Mouse (Mus musculus): ENCODE results near the gene Gm20518.
A peak's percentile ranks its signal among the peaks of the same experiment; 100 is the strongest.

Gene Gm20518

DNA sequence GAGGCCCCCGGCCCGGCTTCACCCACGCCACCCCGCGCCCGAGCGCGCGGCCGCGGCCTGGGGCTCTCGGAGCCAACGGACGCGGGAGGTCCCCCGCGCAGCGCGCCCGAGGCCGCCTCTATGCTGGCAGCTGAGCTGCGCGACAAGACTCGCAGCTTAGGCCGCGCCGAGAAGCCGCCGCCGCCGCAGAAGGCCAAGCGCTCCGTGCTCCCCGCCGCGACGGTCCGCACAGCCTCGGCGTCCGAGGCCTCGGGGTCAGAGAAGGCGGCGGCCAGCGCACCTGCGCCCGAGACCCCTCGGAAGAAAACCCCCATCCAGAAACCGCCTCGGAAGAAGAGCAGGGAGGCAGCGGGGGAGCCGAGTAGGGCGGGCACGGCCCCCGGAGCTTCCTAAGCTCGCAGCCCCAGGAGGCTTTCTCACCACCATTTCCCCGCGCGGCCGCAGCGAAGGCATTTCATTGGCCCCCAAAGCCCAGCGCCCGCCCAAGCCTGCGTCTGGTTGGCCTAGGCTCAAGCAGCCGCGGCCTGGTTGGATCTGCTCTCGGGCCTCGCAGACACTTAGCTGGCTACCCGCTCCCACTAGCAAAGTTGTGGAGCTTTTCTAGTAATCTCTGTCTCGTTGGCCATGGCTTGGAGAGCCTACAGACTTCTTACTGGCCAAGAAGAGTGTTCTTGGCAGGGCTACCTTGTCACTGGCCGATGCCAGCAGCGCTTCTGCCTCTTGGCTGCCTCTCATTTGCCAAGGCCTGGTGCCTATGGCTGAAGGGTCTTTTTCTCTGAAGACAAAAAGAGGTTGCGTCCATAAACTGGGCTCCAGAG lies 84.1 kb downstream of the Gm20518 start:
- peak; percentile 87 for DNase-seq (ENCODE audit: low read depth, low spot score)

DNA sequence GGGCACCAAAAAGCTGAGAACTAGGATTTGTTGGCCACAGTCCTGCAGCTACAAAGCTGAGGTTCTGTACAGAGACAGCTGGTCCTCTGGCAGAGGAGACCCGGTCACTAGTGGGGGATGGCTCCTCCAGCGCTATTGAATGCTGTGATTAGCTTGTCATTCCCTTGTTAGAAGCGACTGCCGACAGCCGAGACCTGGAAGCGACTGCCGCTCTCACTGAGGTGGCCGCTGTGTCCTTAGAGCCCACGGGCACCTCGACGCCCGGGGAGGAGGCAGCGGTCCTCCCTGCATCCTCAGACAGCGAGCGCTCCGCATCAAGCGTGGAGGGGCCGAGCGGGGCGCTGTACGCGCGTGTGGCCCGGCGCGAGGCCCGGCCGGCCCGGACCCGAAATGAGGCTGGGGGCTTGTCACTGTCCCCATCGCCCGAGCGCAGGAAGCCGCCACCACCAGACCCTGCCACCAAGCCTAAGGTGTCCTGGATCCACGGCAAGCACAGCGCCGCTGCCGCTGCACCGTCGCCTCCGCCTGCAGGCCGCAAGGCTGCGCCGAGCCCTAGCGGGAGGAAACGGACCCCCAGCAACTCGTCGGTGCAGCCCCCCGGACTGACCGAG lies 84.8 kb downstream of the Gm20518 start:
- no peak for DNase-seq (ENCODE audit: low read depth, low spot score)

DNA sequence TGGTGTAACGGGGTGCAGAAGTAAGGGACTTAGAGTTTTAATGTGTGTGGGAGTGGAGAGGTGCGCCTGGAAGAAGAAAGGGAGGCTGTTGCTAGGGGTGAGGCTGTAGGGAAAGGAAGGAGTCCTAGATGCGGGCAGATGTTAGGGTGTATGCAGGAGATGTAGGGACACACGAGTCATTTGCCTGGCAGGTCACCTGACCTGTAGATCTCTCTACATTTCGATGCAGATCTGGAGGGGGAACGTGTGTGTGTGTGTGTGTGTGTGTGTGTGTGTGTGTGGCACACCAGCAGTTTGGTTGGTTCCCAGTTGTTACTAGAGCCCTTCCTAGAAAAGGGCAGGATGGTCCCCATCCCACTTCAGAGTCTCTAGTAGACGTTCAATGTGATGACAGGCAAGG lies 86.5 kb downstream of the Gm20518 start:
- no peak for DNase-seq (ENCODE audit: low read depth, low spot score)

DNA sequence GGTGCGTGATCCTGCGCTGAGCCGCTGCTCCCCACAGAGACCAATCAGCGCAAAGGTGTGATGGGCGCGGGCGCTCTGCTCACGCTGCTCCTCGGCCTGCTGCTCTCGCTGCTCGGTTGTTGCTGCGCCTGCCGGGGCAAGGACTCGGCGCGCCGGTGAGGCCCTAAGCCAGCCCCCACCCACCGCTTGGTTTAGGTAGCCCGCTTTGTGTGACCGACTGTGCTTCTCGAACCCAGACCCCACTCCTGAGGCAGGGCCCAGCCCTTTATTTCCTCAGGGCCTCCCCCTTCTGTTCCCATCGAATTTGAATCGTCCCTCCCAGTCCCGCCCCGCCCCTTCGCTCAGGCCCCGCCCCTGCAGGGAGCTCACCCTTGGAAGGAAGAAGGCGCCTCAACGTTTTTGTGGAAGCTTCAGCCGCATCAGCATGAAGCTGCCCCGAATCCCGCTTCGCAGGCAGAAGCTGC lies 87.0 kb downstream of the Gm20518 start:
- peak; percentile 54 for DNase-seq (ENCODE audit: low read depth, low spot score)

DNA sequence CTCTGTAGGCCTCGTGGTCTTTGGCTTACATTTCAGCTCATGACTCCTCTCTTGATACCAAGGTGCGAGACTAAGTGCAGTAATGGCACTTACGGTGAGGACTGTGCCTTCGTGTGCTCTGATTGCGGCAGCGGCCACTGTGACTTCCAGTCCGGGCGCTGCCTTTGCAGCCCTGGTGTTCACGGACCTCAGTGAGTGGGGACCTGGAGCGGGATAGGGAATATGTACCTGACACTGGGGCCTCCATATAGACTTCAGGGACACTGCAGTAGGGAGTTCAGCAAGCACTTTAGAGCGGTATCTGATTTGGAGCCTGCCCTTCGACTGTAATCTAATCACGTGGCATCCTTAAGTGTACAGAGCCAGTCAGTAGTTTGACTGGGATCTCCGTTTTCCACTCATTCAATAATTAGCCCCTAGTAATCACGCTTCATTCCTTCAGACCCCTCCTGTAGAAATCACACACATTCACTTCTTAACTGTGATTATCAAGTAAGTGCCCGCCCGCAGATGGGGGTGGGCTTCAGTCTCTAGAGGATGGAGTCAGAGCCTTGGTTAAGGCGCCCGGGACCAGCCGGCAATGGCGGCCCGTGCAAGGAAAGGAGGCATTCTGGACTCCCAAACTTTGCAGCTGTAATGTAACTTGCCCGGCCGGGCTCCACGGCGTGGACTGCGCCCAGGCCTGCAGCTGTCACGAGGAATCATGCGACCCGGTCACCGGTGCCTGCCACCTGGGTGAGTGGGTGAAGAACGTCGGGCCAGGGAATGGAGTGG lies 87.6 kb downstream of the Gm20518 start:
- no peak for DNase-seq (ENCODE audit: low read depth, low spot score)

DNA sequence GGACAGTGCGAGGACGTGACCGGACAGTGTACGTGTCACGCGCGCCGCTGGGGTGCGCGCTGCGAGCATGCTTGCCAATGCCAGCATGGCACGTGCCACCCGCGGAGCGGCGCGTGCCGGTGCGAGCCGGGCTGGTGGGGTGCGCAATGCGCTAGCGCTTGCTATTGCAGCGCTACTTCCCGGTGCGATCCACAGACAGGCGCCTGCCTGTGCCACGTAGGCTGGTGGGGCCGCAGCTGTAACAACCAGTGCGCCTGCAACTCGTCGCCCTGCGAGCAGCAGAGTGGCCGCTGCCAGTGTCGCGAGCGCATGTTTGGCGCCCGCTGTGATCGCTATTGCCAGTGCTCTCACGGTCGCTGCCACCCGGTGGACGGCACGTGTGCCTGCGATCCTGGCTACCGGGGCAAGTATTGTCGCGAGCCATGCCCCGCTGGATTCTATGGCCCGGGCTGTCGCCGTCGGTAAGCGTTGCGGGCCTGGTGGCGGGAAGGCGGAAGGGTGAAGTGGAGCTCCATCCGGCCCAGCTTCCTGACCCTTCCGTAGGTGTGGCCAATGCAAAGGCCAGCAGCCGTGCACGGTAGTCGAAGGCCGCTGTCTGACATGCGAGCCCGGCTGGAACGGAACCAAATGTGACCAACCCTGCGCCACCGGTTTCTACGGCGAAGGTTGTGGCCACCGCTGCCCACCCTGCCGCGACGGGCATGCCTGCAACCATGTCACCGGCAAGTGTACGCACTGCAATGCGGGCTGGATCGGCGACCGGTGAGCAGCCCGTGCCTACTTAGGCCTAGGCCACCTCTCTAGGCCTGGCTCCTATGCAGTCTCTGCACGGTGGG lies 88.4 kb downstream of the Gm20518 start:
- DNase-seq (ENCODE audit: low read depth, low spot score) = no peak

DNA sequence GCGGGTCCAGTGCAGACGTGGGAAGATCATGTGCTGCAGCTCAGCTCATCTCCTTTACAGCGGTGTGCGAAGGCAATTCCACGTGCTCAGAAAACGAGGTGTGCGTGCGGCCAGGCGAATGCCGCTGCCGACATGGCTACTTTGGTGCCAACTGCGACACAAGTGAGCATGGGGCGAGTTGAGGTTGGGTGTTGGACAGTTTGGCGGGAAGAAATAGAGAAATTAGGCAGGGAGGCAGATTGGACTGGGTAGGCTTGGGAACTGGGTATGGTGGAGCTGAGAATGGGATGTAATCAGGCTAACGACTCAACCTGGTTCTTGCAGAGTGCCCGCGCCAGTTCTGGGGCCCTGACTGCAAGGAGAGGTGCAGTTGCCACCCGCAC lies 89.0 kb downstream of the Gm20518 start:
- DNase-seq (ENCODE audit: low read depth, low spot score) = no peak

DNA sequence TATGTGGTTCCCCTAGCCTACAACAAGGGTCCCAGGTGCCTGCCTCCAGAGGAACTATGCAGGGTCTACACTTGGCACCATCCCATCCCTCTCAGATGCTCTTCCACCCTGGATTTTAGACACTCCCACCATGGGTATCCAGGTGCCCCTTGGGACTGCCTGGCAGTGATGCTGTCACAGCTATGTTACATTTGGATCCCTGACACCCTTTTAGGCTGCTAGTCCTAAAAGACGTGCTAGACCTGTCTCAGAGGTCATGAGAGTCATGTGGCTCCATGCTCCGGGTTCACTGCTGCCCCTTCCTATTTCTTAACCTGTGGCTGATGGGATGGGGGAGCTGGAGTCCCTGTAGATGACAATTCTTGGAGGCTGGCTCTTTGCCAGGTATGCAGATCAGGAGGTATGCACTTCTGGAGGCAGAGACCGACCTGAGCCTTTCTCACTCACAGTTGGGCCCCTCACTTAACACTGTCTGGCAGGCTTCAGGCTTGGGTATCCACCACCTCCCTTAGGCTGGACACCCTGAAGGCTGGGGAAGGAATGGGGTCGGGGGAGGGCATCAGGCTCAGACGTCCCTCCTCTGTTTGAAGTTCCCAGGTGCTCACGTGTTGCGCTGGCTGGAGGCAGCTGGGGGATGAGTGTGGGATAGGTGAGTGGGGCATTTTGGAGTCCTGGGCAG lies 89.6 kb downstream of the Gm20518 start:
- no peak for DNase-seq (ENCODE audit: low read depth, low spot score)

DNA sequence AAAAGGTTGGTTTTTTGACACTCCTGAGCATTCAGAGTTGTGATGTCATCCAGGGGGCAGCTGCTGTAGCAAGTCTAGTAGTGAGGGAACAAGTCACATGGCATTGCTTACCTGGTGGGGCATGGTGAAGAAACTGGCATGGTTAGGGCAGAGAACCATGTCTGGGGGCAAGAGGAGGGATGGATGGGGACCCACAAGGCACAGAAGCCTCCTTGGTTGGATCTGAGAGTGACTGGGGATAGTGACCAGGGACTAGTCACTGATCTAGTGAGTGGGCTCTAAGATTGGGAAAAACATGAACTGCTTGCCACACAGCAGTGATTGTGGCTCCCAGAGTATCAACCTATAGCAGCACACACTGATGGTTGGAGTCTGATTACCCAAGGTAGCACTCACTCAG lies 91.9 kb downstream of the Gm20518 start:
- DNase-seq (ENCODE audit: low read depth, low spot score) = no peak

DNA sequence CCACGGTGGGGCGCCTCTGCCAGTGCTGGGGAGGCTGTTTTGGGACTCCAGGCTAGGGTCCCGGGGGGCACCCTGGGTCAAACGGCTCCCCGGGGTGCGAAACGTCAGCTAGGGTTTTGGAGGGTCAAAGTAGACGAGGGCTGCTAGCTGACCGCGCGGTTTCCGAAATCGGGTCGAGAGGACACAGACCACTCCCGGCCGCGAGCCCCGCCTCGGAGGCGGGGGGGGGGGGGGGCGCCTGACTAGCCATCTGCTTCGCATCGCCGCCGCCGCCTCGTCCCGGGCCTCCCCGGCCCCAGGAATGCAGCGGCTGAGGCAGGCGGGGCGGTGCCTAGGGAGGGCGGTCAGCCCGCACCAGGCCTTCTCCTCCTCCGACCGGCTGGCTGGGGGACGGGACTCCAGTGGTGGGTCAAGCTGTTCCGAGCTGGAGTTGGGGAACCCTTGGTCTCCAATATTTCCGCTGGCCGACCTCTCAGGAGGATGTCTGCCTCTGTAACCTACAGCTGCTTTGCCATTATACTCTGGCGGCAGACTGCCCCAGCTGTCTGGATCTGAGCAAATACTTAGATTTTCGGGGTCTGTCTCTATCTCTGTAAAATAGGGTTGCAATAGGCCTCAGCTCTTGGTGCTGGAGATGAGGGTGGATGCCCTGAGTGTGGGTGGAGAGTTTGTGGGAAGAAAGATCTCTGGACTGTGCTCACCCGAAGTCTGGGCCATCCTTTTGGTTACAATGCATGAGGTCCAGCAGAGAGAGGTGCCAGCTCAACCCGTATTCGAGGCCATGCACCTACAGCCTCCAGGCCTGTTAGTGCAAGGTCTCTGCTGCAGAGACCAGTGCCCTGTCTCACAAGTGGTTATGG lies 92.9 kb downstream of the Gm20518 start:
- DNase-seq (ENCODE audit: low read depth, low spot score) = peak; percentile 47

DNA sequence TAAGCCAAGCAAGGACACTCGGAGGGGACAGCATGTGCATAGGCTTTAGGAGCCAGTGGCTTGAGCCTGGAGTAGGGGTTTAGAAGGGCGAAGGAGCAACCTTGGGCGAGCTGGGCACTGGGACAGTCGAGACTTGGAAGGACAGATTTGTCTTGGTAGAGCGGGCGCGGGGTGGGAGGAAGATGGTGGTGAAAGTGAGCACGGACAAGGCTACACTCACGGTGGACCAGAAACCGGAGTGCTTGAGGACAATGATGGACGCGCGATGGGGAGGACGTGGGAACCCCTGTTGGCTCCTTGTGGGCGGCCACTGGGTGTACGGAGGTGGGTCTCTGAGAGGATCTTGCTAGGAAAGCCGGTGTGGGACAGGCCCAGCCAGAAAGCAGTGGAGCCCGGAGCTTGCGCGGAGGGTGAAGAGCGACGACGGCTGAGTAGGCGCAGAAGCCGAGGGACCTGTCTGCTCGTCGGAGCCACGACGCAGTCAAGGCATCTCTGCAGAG lies 93.6 kb downstream of the Gm20518 start:
- peak; percentile 46 for DNase-seq (ENCODE audit: low read depth, low spot score)

DNA sequence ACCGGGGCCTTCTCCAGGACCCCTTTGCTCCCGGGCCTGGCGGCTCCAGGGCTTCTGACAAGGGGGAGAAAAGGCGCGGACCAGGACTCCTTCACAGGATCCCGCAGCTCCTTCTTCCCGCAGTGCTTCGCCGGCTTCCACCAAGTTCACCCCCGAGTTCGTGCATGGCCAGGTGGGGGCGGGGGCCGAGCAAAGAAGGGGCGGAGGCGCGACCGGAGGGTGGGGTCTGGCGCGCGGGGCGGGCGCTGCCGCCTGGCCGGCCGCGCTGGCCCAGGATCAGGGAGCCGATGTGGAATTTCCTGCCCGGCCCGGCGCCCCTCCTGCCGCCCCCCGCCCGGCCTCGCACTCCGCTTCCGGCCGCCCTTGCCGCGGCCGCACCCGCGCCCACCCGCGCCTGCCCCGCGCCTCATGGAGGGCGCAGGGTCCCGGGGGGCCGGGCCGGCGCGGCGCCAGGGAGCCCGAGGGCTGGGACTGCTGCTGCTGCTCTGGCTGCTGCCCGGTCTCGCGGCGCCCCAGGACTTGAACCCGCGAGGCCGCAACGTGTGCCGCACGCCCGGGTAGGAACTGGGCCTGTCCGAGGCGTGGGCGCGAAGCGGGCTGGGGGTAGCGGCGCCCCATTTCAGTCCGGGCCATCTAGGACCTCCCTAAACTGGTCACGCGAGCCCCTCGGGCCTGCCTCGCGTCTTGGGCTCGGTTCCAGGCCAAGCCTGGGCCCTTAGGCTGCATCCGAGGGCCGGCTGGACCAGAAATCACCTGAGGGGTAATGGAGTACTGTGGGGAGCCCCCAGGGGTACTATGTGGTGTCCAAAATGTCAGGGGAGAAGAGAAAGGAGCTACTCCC lies 94.3 kb downstream of the Gm20518 start, which contains the start of gene Scarf2:
Gene Scarf2 (plus strand): TSS at position 312 of the 841 bp plus-strand sequence.
- DNase-seq (ENCODE audit: low read depth, low spot score) = peak; percentile 71

DNA sequence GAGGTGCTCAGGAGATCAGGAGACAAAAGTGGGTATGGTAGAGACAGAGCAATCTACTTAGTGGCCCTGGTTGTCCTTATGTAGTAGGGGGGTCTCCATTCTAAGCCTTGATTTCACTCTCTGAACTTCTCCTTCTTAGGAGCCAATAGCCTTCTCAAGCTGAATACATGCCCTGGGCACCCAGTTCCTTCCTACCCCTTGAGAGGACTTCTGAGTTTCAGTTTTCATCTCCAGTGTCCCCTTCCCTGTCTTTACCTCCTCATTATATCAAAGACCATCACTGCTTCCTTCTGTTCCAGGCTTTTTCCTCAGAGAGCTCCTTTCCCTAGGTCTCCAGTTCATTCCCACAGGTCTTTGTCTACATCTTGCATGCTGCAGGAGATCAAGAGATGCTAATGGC lies 95.0 kb downstream of the Gm20518 start:
- DNase-seq (ENCODE audit: low read depth, low spot score) = no peak

DNA sequence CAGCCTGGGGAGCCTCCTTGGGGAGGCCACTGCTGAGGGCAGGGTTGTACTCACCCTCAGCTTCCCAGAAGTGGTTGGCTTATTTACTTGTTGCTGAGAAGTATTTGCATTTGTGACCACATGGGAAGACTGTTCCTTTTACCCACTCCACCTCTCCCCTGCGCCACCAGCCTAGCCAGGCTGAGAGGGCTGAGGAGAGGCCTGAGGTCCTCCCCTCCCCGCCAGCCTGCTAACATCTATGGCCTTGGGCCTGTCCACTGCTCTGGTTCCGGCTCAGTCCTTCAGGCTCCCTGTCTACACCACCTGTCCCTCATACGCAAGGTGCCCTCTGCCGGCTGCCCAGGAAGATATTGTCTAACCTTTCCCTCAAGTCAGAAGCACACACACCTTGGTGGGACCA lies 95.8 kb downstream of the Gm20518 start:
- DNase-seq (ENCODE audit: low read depth, low spot score) = no peak

DNA sequence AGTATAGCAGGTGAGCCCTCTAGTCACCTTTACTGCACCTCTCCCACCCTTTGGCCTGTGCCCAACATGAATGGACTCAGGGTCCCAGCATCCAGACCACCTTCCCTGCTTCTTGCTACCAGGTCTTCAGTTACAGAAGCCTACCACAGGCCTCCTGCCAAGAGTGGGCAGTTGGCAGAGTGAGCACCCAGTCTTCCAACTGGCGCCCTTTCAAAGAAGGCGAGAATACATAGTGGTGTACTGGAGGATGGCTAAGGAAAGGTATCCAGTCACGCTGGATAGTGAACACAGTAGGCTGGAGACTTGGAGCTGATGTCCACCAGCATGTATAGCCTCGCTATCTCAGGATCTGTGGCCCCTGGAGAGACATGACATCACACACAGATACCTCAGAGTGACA lies 97.4 kb downstream of the Gm20518 start:
- DNase-seq (ENCODE audit: low read depth, low spot score) = no peak

DNA sequence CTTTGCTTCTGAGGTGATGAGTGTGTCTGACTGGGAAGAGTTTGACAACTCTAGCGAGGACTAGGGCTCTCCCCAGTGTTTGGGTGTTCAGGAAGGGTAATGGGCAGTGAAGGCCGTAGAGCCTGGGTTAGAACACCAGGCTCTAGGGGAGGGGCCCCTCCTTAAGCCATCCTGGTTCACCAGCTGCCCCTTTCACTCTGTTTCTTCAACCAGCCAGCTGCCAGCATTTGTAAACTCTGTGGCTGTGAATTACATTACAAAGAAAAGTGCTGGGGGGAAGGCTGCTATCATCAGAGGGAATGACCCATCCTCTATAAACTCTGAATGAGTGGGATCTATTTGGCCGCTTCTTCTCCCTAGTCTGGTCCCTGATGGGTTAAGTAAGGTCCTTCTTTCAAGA lies 98.7 kb downstream of the Gm20518 start:
- no peak for DNase-seq (ENCODE audit: low read depth, low spot score)

DNA sequence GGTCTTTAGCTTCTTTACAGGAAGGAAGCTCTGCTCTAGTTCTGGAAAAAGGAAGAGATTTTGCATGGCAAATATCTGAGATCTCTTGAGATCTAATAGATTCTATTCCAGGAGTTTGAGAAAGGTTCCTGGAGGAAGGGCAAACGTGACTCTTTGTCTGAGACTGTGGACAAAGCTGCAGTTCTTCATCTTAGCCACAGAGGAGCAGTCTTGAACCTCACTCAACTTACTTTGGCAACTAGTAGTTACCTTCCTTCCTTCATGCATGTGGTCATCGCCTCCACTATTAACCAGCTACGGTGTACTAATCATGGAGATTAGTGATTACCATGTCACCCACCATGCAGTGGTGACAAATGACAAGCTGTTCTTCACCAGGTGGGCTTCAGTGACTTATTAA lies 106.1 kb downstream of the Gm20518 start:
- no peak for DNase-seq (ENCODE audit: low read depth, low spot score)

Measured in forelimb bud, embryonic 11.5 days (tissue).